Mouse (Mus musculus) inflammation-experienced regulatory T-cells, adult 16 weeks (primary cell): ENCODE results near the gene Chil4. TPM values are rescaled to one million over a fixed set of nuclear protein-coding genes. Genes with fewer than 3 reads are reported as not detected.

Source experiments
- polyA plus RNA-seq: library from polyadenylated mRNA; unstranded; fragments of 100-300 nt; shearing (Covaris generic); gene quantifications from one replicate; pipeline ENCODE4 v1.2.1, GENCODE M21; 2017

The Chil4 gene
- not detected for polyA plus RNA-seq

DNA sequence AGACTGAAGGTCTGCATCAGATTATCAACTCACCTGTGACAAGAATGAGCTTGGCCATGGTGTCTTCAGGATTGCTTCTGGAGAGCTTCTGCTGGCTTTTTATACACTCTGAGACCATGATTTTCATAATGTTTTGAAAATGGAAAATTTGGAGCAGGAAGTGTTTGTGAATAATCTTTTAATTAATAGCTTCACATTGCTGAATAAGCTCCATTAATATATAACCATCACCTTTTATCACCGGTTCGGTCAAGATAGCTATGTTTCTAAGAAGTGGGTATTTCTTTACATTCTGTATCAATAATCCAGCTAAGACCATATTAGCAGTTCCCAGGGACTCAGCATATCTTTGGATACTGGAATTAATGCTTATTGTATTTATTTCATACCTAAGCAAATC is at the start of gene Chil4:
TSS of gene Chil4 (minus strand) at position 101 of the 400 bp plus-strand sequence.

DNA sequence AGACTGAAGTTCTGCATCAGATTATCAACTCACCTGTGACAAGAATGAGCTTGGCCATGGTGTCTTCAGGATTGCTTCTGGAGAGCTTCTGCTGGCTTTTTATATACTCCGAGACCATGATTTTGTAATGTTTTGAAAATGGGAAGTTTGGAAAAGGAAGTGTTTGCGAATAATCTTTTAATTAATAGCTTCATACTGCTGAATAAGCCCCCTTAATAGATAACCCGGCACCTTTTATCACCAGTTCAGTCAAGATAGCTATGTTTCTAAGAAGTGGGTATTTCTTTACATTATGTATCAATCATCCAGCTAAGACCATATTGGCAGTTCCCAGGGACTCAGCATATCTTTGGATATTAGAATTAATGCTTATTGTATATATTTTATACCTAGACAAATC is 51.8 kb downstream of the Chil4 start, which contains the start of gene Chil3:
TSS of gene Chil3 (minus strand) at position 101 of the 400 bp plus-strand sequence.

Other genes with a start within 250 kb of the Chil4 start
- 5.8 TPM for gene Ovgp1, start 245.8 kb downstream of the Chil4 start, polyA plus RNA-seq
- gene Pifo, start 204.9 kb downstream of the Chil4 start, polyA plus RNA-seq, result 2.1 TPM
- gene Chil5, start 186.7 kb downstream of the Chil4 start, polyA plus RNA-seq, result 8.7 TPM
- gene Chia1, start 106.3 kb downstream of the Chil4 start, polyA plus RNA-seq, result 0.57 TPM
- not detected for gene Chil3, start 51.9 kb downstream of the Chil4 start, polyA plus RNA-seq
- 0.34 TPM for gene Chil6, start 186.7 kb upstream of the Chil4 start, polyA plus RNA-seq